Mouse (Mus musculus): ENCODE data around the gene Slc37a1. TPM values are rescaled to one million over a fixed set of nuclear protein-coding genes. Genes with fewer than 3 reads are reported as not detected.

The Slc37a1 gene
- total and polyA plus RNA-seq, 3 experiments = 14.2 to 15.0 TPM; not detected in 1

DNA sequence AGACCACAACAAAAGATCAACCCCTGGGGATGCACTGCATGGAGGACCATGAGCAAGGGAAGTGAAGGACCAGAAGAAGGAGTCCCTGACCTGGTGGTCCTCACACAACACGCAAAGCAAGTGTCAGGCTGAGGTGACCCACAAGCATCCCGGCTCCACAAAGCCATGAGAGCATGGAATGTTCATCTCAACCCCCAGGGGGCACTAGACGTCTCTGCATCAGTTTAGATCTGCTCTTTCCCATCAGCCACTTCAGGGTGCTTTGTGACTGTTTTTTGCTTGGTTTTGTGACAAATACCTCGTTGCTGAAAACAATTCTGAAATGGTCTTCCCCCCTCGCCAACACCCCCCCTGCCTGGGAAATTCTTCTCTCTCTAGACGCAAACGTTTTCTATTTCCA lies 91.4 kb downstream of the Slc37a1 start:
- Histone ChIP-seq H3K4me3 (ENCODE audit: control insufficient read depth in 1 of 2, insufficient read depth in 1 of 2, low read depth in 2 of 2, low read length in 2 of 2) (peak overlapping the region; percentile 39 to 43; a peak in 3 of 4 replicates), H3K9me3 (replicated peaks; ENCODE audit: insufficient read depth, low read length) (no peaks in the 10 kb centered on the region), H3K4me1 (ENCODE audit: control insufficient read depth in 1 of 2, insufficient read depth in 2 of 2, low read length in 2 of 2) (no peaks in the 10 kb centered on the region), H3K36me3 (ENCODE audit: control insufficient read depth in 1 of 2, insufficient read depth in 2 of 2, low read length in 2 of 2) (no peaks in the 10 kb centered on the region), H3K27ac (ENCODE audit: control insufficient read depth, low read depth, low read length) (no peak overlapping the region), H3K27me3 (ENCODE audit: control insufficient read depth in 1 of 2, insufficient read depth in 2 of 2, low read length in 2 of 2) (peaks cover 2 to 3% of the 10 kb centered on the region in 2 experiments; a peak in 3 of 4 replicates), H3K9ac (ENCODE audit: control insufficient read depth, low read depth, low read length, poor library complexity, severe bottlenecking) (peak overlapping the region; percentile 35; the same call in 1 of the 2 replicates), H3K79me2 (ENCODE audit: control insufficient read depth, insufficient read depth, low read length, poor library complexity) (no peaks in the 10 kb centered on the region)
- peak; percentile 71 for DNase-seq (ENCODE audit: low read depth, low spot score)
- TF ChIP-seq ZC3H11A (IDR thresholded peaks at IDR 0.05; ENCODE audit: low read depth, low read length) = peak; percentile 28
- TF ChIP-seq CTCF (IDR thresholded peaks at IDR 0.05 in 2 of 3, conservative IDR thresholded peaks at IDR 0.05 in 1 of 3; ENCODE audit: control insufficient read depth in 1 of 3, insufficient read depth in 1 of 3, low read depth in 2 of 3, low read length in 3 of 3, poor library complexity in 1 of 3, severe bottlenecking in 1 of 3) = peak; percentile 52 to 73 (median 73)
- TF ChIP-seq RAD21 (IDR thresholded peaks at IDR 0.05; ENCODE audit: low read depth, low read length) = peak; percentile 65
- TF ChIP-seq KAT2A (conservative IDR thresholded peaks at IDR 0.05; ENCODE audit: low read depth, low read length) = no peak
- TF ChIP-seq GATA1 (IDR thresholded peaks at IDR 0.05; ENCODE audit: low read depth, low read length) = no peak
- no peak for TF ChIP-seq MEF2A (IDR thresholded peaks at IDR 0.05; ENCODE audit: extremely low read depth, insufficient replicate concordance, low read depth, low read length, poor library complexity, severe bottlenecking)
- no peak for TF ChIP-seq BHLHE40 (IDR thresholded peaks at IDR 0.05; ENCODE audit: borderline replicate concordance, low read depth, low read length)
- TF ChIP-seq EP300 (IDR thresholded peaks at IDR 0.05; ENCODE audit: low read depth in 1 of 2, low read length in 2 of 2) = no peak
- peak; percentile 77 for TF ChIP-seq SMC3 (IDR thresholded peaks at IDR 0.05; ENCODE audit: low read depth, low read length)

DNA sequence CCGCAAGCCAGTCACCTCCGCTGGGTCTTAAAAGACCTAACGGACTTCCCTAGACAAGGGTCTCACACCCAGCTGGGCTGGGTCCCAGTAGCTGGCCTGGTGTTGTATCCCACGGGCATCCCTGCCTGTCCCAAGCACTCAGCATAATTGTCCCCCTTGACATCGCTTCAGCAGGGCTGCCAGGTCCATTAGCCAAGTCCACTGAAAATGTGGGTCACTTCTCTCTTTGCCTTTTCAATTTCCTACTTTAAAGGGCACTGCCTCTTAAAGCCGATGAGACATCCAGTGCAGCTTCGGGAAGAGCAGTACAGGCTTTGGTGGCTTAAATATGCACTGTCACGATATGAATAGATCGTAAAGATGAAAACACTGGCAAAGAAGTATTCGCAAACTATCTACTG lies 91.8 kb downstream of the Slc37a1 start:
- peak; percentile 31 for DNase-seq (ENCODE audit: low read depth, low spot score)
- Histone ChIP-seq H3K36me3 (ENCODE audit: control insufficient read depth in 1 of 2, insufficient read depth in 2 of 2, low read length in 2 of 2) (no peaks in the 10 kb centered on the region), H3K4me1 (ENCODE audit: control insufficient read depth in 1 of 2, insufficient read depth in 2 of 2, low read length in 2 of 2) (no peaks in the 10 kb centered on the region), H3K27ac (ENCODE audit: control insufficient read depth, low read depth, low read length) (no peak overlapping the region), H3K9me3 (replicated peaks; ENCODE audit: insufficient read depth, low read length) (no peaks in the 10 kb centered on the region), H3K27me3 (ENCODE audit: control insufficient read depth in 1 of 2, insufficient read depth in 2 of 2, low read length in 2 of 2) (peaks cover 2 to 3% of the 10 kb centered on the region in 2 experiments; a peak in 3 of 4 replicates), H3K9ac (ENCODE audit: control insufficient read depth, low read depth, low read length, poor library complexity, severe bottlenecking) (peak overlapping the region; percentile 35), H3K79me2 (ENCODE audit: control insufficient read depth, insufficient read depth, low read length, poor library complexity) (no peaks in the 10 kb centered on the region), H3K4me3 (ENCODE audit: control insufficient read depth in 1 of 2, insufficient read depth in 1 of 2, low read depth in 2 of 2, low read length in 2 of 2) (peak overlapping the region; percentile 39 to 43)
- no peak for TF ChIP-seq ZC3H11A (IDR thresholded peaks at IDR 0.05; ENCODE audit: low read depth, low read length)
- TF ChIP-seq UBTF (IDR thresholded peaks at IDR 0.05; ENCODE audit: borderline replicate concordance, insufficient read depth, low read depth, low read length) = no peak
- no peak for TF ChIP-seq GATA1 (IDR thresholded peaks at IDR 0.05; ENCODE audit: low read depth, low read length)
- TF ChIP-seq MYC (IDR thresholded peaks at IDR 0.05; ENCODE audit: low read depth, low read length) = no peak
- no peak for TF ChIP-seq MAFK (IDR thresholded peaks at IDR 0.05; ENCODE audit: borderline replicate concordance, low read depth, low read length)
- no peak for TF ChIP-seq USF1 (IDR thresholded peaks at IDR 0.05; ENCODE audit: low read depth, low read length)
- no peak for TF ChIP-seq RCOR1 (IDR thresholded peaks at IDR 0.05; ENCODE audit: low read depth, low read length)
- no peak for TF ChIP-seq POLR2AphosphoS2 (IDR thresholded peaks at IDR 0.05; ENCODE audit: low read length)
- no peak for TF ChIP-seq JUND (IDR thresholded peaks at IDR 0.05; ENCODE audit: low read depth, low read length)
- TF ChIP-seq ELF1 (IDR thresholded peaks at IDR 0.05; ENCODE audit: low read depth, low read length) = no peak
- no peak for TF ChIP-seq CTCF (IDR thresholded peaks at IDR 0.05 in 2 of 3, conservative IDR thresholded peaks at IDR 0.05 in 1 of 3; ENCODE audit: control insufficient read depth in 1 of 3, insufficient read depth in 1 of 3, low read depth in 2 of 3, low read length in 3 of 3, poor library complexity in 1 of 3, severe bottlenecking in 1 of 3)
- no peak for TF ChIP-seq CHD1 (IDR thresholded peaks at IDR 0.05; ENCODE audit: low read depth, low read length)
- TF ChIP-seq NELFE (IDR thresholded peaks at IDR 0.05; ENCODE audit: low read depth, low read length) = no peak
- no peak for TF ChIP-seq ETS1 (IDR thresholded peaks at IDR 0.05; ENCODE audit: low read depth, low read length)
- no peak for TF ChIP-seq MYB (IDR thresholded peaks at IDR 0.05; ENCODE audit: low read depth, low read length)
- no peak for TF ChIP-seq TBP (IDR thresholded peaks at IDR 0.05; ENCODE audit: low read depth, low read length)
- no peak for TF ChIP-seq KAT2A (conservative IDR thresholded peaks at IDR 0.05; ENCODE audit: low read depth, low read length)

Data from MEL (cell line).